Mouse (Mus musculus) midbrain, embryonic 12.5 days (tissue): ENCODE results near the gene Gm37240. TPM values are rescaled to one million over a fixed set of nuclear protein-coding genes. Genes with fewer than 3 reads are reported as not detected.
"Not testable (repeated sequence)": the region's sequence is repeated elsewhere in the genome, so short reads cannot be mapped to it uniquely, and the experiment has no call there.

Experiments used
- ATAC-seq: fragments of 200-750 bp; cut with Nextera tagmentation; 2 replicates; pipeline ENCODE4 v1.8.0; 2017; ENCODE audit warnings: low read depth, moderate TSS enrichment, moderate library complexity; ENCODE audit not compliant: low FRiP score
- H3K27ac ChIP-seq: fragments of 300-500 bp; sonication (generic); replicated peaks from 2 replicates; pipeline ENCODE4 v1.5.1; 2016; ENCODE audit warnings: mild to moderate bottlenecking
- H3K27me3 ChIP-seq: fragments of 300-500 bp; sonication (generic); 2 replicates; pipeline ENCODE4 v1.6.1; 2016; ENCODE audit warnings: mild to moderate bottlenecking
- H3K36me3 ChIP-seq: fragments of 300-500 bp; sonication (generic); 2 replicates; pipeline ENCODE4 v1.6.1; 2016
- H3K4me1 ChIP-seq: fragments of 300-500 bp; sonication (generic); 2 replicates; pipeline ENCODE4 v1.6.1; 2016
- H3K4me2 ChIP-seq: fragments of 300-500 bp; sonication (generic); replicated peaks from 2 replicates; pipeline ENCODE4 v1.6.1; 2016; ENCODE audit warnings: mild to moderate bottlenecking, moderate library complexity
- H3K4me3 ChIP-seq: fragments of 300-500 bp; sonication (generic); 2 replicates; pipeline ENCODE4 v1.5.1; 2016; ENCODE audit warnings: mild to moderate bottlenecking
- H3K9ac ChIP-seq: fragments of 300-500 bp; sonication (generic); replicated peaks from 2 replicates; pipeline ENCODE4 v1.6.1; 2016; ENCODE audit warnings: mild to moderate bottlenecking, moderate library complexity
- H3K9me3 ChIP-seq: fragments of 300-500 bp; sonication (generic); 2 replicates; pipeline ENCODE4 v1.6.1; 2016; ENCODE audit warnings: mild to moderate bottlenecking
- WGBS: fragments of 180-500 bp; shearing (Covaris S2); methylation state at CpG from one replicate; pipeline ENCODE4 v1.1.7; 2016; 5-methylcytosine and 5-hydroxymethylcytosine counted together
- polyA plus RNA-seq: library from polyadenylated mRNA; unstranded; fragments of >200 nt; fragmentation: Nextera tagmentation; extraction: Ambion mirVana; gene quantifications from 2 replicates; pipeline ENCODE4 v1.2.1, GENCODE M21; 2016

Gm37240 gene
- polyA plus RNA-seq, 1 experiment from 2014 or later, result 0.96 TPM

DNA sequence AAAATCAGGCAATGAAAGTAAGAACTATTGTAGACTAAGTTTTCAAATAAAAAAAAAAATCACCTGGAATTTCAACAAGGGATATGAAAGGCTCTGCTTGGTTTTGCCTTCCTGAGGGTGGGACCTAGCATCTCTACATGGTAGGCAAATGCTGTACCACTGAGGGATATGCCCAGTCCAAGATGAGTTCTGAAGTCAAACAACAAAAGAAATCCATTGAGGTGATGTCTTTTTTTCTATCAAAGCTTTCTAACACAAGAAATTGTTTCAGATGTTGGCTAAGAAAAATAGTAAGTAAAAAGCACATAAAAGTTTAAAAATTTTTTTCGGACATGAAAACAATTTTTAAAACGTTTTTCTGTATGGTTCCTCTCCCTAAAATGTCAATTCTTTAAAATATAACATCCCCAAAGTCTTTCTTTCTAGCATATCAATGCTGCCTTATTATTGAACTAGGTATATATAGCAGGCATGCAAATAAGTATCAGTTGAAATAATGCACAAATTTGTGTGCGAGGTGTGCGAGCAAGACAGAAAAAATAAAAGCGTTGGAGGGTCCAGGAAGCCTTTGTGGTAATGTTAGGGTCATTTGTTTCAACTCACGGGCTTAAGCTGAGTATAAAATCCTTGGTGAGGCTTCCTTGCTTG lies 314.0 kb downstream of the Gm37240 start:
- Histone ChIP-seq H3K36me3 (no peaks in the 10 kb centered on the region), H3K27me3 (no peaks in the 10 kb centered on the region), H3K27ac (no peak overlapping the region), H3K9me3 (no peaks in the 10 kb centered on the region), H3K4me2 (peak overlapping the region; percentile 52), H3K9ac (no peak overlapping the region), H3K4me1 (peaks cover 3% of the 10 kb centered on the region; the same call in 1 of the 2 replicates), H3K4me3 (peak overlapping the region; percentile 80)
- WGBS, result 22% methylated on average over 6 of the region's 6 CpGs
- peak; percentile 53 for ATAC-seq

- not testable (repeated sequence) for H3K4me3 ChIP-seq, H3K9me3 ChIP-seq, H3K9ac ChIP-seq, H3K36me3 ChIP-seq, H3K4me1 ChIP-seq, H3K27me3 ChIP-seq, H3K27ac ChIP-seq, ATAC-seq, H3K4me2 ChIP-seq
- WGBS, result 92% methylated on average over 8 of the region's 8 CpGs
These were observed 314.8 kb downstream of the Gm37240 start for GRCm38 (mm10) chr3:85572502-85572901.

DNA sequence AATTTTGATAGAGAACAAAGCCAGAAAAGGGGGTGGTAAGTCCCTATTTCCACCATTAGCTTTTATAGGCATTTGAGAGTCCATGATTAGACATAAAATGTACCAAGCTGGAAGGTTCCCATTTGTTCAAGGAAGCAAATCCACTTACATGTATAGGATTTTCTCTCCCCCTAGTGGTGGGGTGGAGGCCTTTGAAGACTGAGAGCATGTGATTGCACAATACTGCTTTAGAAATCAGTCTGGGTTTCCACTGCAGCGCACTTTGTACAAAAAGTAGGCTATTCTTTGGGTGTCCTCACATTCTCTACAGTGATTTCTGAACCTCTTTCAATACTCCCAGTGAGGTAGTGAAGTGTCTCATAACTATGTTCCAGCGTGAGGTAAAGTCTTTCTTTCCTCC lies 316.0 kb downstream of the Gm37240 start:
- Histone ChIP-seq H3K9ac (no peak overlapping the region), H3K9me3 (no peaks in the 10 kb centered on the region), H3K4me2 (no peak overlapping the region), H3K36me3 (no peaks in the 10 kb centered on the region), H3K27me3 (no peaks in the 10 kb centered on the region), H3K4me3 (no peak overlapping the region), H3K27ac (no peak overlapping the region), H3K4me1 (peaks cover 3% of the 10 kb centered on the region; the same call in 1 of the 2 replicates)
- WGBS, result 69% methylated on average over 2 of the region's 2 CpGs
- no peak for ATAC-seq

- Histone ChIP-seq H3K4me1 (no peaks in the 10 kb centered on the region), H3K27ac (no peak overlapping the region), H3K9me3 (no peaks in the 10 kb centered on the region), H3K27me3 (no peaks in the 10 kb centered on the region), H3K4me3 (no peak overlapping the region), H3K36me3 (no peaks in the 10 kb centered on the region), H3K4me2 (no peak overlapping the region), H3K9ac (no peak overlapping the region)
- no peak for ATAC-seq
- 66% methylated on average over 2 of the region's 2 CpGs for WGBS
These were observed 322.7 kb downstream of the Gm37240 start for GRCm38 (mm10) chr3:85564603-85565002.

DNA sequence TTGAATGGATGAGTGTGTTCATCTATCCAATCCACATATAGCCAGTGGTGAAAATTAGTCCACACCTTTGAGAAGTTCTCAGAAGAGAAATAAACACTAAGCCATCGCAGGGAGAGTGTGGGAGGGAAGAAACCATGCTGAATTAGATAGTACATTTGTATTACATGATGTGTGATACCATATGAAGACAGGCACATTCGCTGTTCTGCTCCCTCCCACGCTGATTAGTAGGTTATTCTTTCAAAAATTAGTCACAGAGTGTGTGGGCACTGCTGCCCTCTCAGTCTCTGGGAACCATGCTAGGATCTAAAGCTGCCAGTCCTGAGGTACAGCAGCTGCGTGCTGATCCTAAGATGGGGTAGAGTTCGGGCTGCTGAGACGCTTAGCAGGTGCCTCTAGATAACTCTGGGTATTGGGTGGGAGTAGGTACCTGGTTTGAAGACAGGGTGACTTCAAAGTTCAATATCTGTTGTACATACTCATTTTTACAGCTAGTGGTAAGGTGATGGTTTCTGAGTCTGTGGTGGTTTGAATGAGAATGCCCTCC lies 333.5 kb downstream of the Gm37240 start:
- H3K9me3 ChIP-seq, result no peaks in the 10 kb centered on the region
- H3K4me3 ChIP-seq, result no peak overlapping the region
- 84% methylated on average over 6 of the region's 6 CpGs for WGBS
- no peak for ATAC-seq
- no peaks in the 10 kb centered on the region for H3K36me3 ChIP-seq
- H3K27ac ChIP-seq, result no peak overlapping the region
- no peak overlapping the region for H3K9ac ChIP-seq
- no peak overlapping the region for H3K4me2 ChIP-seq
- H3K4me1 ChIP-seq, result 0 out of 2 replicates have a peak, but pooled peaks cover 4% of the 10 kb centered on the region
- H3K27me3 ChIP-seq, result no peaks in the 10 kb centered on the region

GRCm38 (mm10) chr3:85551352-85551751 lies 336.0 kb downstream of the Gm37240 start:
- 68% methylated on average over 2 of the region's 2 CpGs for WGBS
- Histone ChIP-seq H3K9ac (no peak overlapping the region), H3K36me3 (no peaks in the 10 kb centered on the region), H3K27me3 (no peaks in the 10 kb centered on the region), H3K9me3 (no peaks in the 10 kb centered on the region), H3K4me1 (0 out of 2 replicates have a peak, but pooled peaks cover 4% of the 10 kb centered on the region), H3K4me2 (no peak overlapping the region), H3K27ac (no peak overlapping the region), H3K4me3 (no peak overlapping the region)
- ATAC-seq, result no peak

DNA sequence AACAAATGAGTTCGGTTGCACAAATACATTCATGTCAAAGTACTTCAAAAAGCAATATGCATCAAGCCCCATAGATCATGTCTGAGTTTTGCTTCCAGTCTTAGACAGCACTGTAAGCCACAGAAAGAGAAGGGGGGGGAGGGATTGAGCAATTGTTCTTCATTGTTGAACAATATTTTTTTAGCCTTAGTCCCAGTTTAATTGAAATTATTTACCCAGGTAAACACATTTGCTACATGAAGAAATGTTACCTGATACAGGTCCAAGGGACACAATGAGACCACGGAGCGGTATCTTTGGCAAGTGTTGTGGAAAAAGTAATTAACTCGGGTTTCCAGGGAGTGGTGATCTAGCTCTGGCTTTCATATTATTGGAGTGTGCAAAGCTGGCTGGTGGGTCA lies 337.0 kb downstream of the Gm37240 start:
- WGBS, result 85% methylated on average over 4 of the region's 4 CpGs
- H3K9me3 ChIP-seq, result no peaks in the 10 kb centered on the region

GRCm38 (mm10) chr3:85543652-85544051 lies 343.7 kb downstream of the Gm37240 start:
- no peak for ATAC-seq
- Histone ChIP-seq H3K4me3 (no peak overlapping the region), H3K9ac (no peak overlapping the region), H3K36me3 (no peaks in the 10 kb centered on the region), H3K27ac (no peak overlapping the region), H3K27me3 (no peaks in the 10 kb centered on the region), H3K9me3 (no peaks in the 10 kb centered on the region), H3K4me2 (no peak overlapping the region), H3K4me1 (no peaks in the 10 kb centered on the region)
- whole genome bisulfite sequencing, result 62% methylated on average over 2 of the region's 2 CpGs

More for the DNA sequence above, 337.0 kb downstream of the Gm37240 start:
- no peak overlapping the region for H3K27ac ChIP-seq
- no peak for ATAC-seq
- H3K27me3 ChIP-seq, result no peaks in the 10 kb centered on the region
- H3K36me3 ChIP-seq, result no peaks in the 10 kb centered on the region
- no peak overlapping the region for H3K9ac ChIP-seq
- H3K4me1 ChIP-seq, result 0 out of 2 replicates have a peak, but pooled peaks cover 4% of the 10 kb centered on the region
- no peak overlapping the region for H3K4me2 ChIP-seq
- no peak overlapping the region for H3K4me3 ChIP-seq

DNA sequence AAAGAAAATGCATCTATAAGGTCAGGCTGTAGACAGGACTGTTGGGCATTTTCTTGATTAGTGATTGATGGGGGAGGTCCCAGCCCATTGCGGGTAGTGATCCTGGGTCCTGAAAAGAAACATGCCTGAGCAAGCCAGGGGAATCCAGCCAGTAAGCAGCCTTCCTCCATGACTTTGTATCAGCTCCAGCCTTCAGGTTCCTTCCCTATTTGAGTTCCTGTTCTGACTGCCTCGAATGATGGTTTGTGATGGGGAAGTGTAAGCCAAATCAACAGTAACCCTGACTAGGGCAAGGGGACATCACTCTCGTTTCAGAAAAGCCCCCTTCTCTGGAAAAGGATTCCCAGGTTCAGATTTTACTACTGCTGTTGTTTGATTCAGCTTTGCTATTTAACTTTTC lies 344.6 kb downstream of the Gm37240 start:
- no peak overlapping the region for H3K9ac ChIP-seq
- no peaks in the 10 kb centered on the region for H3K36me3 ChIP-seq
- H3K9me3 ChIP-seq, result no peaks in the 10 kb centered on the region
- no peak overlapping the region for H3K4me3 ChIP-seq
- 74% methylated on average over 3 of the region's 3 CpGs for WGBS
- no peak for ATAC-seq
- H3K4me2 ChIP-seq, result no peak overlapping the region
- no peaks in the 10 kb centered on the region for H3K4me1 ChIP-seq
- no peak overlapping the region for H3K27ac ChIP-seq
- H3K27me3 ChIP-seq, result no peaks in the 10 kb centered on the region

- Histone ChIP-seq H3K4me1 (peaks cover 4% of the 10 kb centered on the region; the same call in 1 of the 2 replicates), H3K9ac (no peak overlapping the region), H3K27me3 (no peaks in the 10 kb centered on the region), H3K4me2 (no peak overlapping the region), H3K36me3 (no peaks in the 10 kb centered on the region), H3K9me3 (no peaks in the 10 kb centered on the region), H3K4me3 (no peak overlapping the region), H3K27ac (no peak overlapping the region)
- WGBS, result 86% methylated on average over 11 of the region's 11 CpGs
- ATAC-seq, result no peak
These were observed 351.4 kb downstream of the Gm37240 start for GRCm38 (mm10) chr3:85535621-85536520.

GRCm38 (mm10) chr3:85535042-85535441 lies 352.3 kb downstream of the Gm37240 start:
- Histone ChIP-seq H3K9ac (no peak overlapping the region), H3K9me3 (no peaks in the 10 kb centered on the region), H3K36me3 (no peaks in the 10 kb centered on the region), H3K4me1 (peaks cover 4% of the 10 kb centered on the region; the same call in 1 of the 2 replicates), H3K4me3 (no peak overlapping the region), H3K27me3 (no peaks in the 10 kb centered on the region), H3K4me2 (no peak overlapping the region), H3K27ac (no peak overlapping the region)
- ATAC-seq, result no peak
- WGBS, result 90% methylated on average over 3 of the region's 3 CpGs

DNA sequence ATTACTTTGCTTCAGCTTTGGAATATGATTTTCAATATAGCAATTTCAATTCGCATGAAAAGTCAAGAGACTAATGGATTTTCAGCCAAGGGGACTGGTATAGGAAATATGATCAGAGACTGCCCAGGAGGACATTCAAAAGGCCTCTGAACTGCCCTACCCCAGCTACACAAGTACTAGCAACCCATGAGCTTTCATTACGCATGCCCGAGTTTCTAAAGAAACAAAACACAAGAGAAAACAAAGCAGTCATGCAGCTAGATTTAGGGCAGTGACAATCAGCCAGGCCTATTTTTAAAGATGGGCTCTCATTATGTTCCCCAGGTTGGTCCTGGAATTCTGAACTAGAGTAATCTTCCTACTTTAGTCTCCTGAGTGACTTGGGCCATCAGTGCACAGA lies 354.9 kb downstream of the Gm37240 start:
- H3K9me3 ChIP-seq, result no peaks in the 10 kb centered on the region
- no peak overlapping the region for H3K27ac ChIP-seq
- no peak overlapping the region for H3K4me3 ChIP-seq
- 42% methylated on average over 3 of the region's 3 CpGs for WGBS
- H3K27me3 ChIP-seq, result no peaks in the 10 kb centered on the region
- no peak overlapping the region for H3K9ac ChIP-seq
- H3K4me1 ChIP-seq, result peaks cover 4% of the 10 kb centered on the region; the same call in 1 of the 2 replicates
- no peak for ATAC-seq
- no peaks in the 10 kb centered on the region for H3K36me3 ChIP-seq
- no peak overlapping the region for H3K4me2 ChIP-seq
